Mouse (Mus musculus) layer of hippocampus, adult 8-10 months (tissue): ENCODE results near the gene Phc3. TPM values are rescaled to one million over a fixed set of nuclear protein-coding genes. Genes with fewer than 3 reads are reported as not detected.

Experiments
- DNase-seq, 2 experiments: peaks; one replicate each; pipeline ENCODE4 v3.0.0; 2022; ENCODE audit warnings: low spot score in 2 of 2
- total RNA-seq, 4 experiments: library from RNA; stranded (reverse); gene quantifications; 2 replicates each; pipeline ENCODE4 v1.2.4; 2022

Phc3 gene
- total RNA-seq: 10 to 100 TPM; 38.8 to 48.7 (median 45.4) TPM

- peak; percentile 90 to 91 for DNase-seq
Observed at GRCm38 (mm10) chr3:30969104-30969581, at the start of gene Phc3. Gene Phc3 (minus strand): TSS chr3:30969415.

GRCm38 (mm10) chr3:31017652-31018051 lies 48.4 kb upstream of the Phc3 start:
- no peak for DNase-seq

- no peak for DNase-seq
Observed at GRCm38 (mm10) chr3:31016594-31017196, 47.5 kb upstream of the Phc3 start.

- no peak for DNase-seq
Observed at GRCm38 (mm10) chr3:31015682-31016443, 46.6 kb upstream of the Phc3 start.

DNA sequence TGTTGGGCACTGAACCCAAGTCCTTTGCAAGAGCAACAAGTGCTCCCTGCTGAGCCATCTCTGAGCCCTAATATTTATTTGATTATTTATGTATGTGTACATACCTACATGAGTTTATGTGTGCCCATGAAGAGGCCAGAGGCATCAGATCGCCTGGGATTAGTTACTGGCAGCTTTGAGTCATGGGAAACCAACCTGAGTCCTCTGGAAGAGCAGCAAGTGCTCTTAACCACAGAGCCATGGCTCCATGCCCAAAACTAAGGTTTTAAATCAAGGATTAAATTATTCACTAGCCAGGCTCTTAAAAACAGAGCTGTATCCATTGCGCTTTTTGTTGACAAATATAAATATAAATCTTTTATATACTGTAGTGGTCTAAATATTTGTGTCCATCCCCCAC lies 45.2 kb upstream of the Phc3 start:
- DNase-seq: no peak

DNA sequence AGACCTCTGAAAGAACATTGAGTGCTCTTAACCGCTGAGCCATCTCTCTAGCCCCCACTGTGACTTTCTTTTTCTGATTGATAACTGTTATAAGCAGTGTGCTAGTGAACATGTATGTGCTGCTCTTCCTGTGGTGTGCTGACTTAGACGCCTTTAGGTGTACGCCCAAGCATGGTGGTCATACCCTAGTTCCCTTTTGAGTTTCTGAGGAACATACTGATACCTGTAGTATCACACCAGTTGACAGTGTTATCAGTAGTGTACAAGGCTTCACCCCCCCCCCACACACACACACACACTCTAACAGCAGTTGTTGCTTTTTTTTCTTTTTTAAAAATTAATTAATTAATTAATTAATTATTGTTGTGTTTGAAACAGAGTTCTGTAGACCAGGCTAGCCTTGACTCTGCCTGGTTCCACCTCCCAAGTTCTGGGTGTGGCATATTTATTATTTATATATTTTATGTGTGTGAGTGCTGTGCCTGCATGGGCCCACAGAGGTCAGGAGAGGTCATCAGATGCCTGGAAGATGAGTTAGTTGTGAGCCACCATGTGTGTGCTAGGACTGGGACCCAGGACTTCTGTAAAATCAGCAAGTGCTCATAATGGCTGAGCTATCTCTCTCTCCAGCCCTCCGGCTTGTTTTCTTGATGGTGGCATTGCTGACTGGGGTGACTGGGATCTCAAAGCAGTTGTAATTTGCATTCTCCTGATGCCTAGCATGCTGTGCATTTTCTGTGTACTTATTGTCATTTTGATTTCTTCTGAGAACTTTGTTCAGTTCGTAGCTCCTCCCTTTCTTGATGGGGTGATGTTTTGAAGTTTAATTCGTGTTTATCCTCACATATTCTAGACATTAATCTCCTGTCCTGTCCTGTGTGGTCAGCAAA lies 35.4 kb upstream of the Phc3 start:
- DNase-seq: no peak

GRCm38 (mm10) chr3:31001048-31001676 lies 31.9 kb upstream of the Phc3 start:
- no peak for DNase-seq

GRCm38 (mm10) chr3:31000018-31000407 lies 30.8 kb upstream of the Phc3 start:
- no peak for DNase-seq

DNA sequence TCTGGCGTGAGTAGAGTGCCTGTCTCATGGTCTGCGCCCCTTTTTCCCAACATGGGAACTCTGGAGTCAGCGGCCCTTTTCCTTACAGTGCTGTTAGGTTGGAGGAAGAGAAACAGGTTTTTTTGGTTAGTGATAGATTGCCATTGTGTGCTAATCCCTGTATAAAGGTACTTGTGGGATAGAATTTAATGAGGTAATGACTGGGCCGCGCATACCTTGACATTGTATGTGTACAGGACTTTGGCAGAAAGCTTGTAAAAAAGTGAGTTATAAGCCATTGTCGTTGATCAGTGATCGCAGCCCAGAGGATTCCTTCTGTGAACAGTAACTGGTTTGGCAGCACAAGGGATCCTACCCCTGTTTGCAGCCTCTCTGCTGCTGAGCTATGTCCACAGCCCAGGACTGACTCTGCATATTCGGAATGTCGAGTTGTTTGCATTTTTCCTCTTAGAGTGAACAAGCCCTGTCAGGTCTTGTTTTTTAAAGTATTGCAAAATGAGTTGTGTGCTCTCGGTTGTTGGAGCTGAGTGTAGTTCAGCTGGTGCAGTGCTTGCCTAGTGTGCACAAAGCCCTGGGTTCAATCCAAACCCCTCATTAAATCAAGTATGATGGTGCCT lies 30.3 kb upstream of the Phc3 start:
- no peak for DNase-seq

DNA sequence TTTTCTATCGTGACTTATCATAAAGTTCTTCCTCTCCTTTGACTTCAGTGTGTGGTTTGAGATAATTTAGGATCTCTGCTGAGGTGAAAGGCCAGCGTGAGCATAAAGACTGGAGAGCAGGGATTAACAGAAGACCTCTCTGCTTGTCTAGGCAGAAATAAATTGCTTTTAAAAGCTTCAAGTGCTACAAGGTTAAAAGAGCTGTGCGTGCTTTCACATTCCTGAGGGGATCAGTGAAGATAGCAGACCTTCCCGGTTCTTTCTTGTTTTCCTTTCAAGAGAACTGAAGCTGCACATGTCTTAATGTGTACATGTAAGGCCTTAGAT lies 27.4 kb upstream of the Phc3 start:
- DNase-seq: no peak

GRCm38 (mm10) chr3:30995899-30996687 lies 26.9 kb upstream of the Phc3 start:
- peak in 1 of 2 experiments; percentile 22 for DNase-seq

DNA sequence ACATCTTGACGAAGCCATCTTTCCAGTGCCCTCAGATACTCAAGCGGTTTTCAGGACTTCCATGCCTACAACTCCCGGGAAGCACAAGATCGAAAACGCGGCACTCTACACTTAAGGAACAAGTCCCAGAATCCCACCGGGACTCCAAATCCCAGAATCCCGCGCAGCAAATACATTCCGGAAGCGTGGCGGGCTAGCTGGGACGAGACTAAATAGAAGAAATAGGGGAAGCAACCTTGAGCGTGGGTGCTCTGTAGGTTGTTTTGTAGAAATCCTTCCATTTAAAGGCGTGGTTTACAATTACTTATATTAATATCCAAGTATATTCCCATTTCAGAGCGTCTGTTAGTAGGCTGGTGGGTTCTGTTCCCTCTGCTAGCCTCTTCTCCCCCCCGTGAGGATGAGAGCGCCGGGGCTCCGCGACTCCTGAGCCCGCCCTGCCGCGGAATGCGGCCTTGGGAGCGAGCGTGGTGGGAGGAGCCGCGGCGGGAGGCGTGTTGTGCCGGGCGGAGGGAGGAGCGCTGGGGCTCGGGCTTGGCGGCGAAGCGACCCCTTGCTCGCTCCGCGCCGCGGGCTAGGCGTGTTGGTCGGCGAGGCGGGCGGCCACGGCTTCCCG lies 26.2 kb upstream of the Phc3 start, which contains the start of gene Prkci:
Prkci (plus strand) TSS at position 465 of the 616 bp plus-strand sequence.
- peak; percentile 88 to 89 for DNase-seq

DNA sequence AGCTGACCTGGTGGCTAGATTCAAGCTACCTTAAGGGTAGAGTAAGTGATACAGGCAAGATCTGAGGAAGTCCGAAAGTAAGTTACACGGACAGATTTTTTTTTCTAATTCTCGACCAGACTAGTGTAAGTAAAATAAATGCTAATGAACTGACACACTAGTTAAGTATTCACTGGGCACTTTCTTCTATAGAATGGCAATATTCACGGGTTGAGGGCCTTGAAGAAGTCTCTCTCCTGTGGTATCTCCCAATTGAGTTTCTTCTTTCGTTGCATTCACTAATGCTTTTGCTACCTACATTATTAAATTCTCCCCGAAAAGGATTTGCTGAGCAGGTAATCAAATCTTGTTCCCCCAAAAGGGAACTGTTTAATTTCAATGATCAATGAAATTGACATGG lies 25.6 kb upstream of the Phc3 start:
- no peak for DNase-seq

DNA sequence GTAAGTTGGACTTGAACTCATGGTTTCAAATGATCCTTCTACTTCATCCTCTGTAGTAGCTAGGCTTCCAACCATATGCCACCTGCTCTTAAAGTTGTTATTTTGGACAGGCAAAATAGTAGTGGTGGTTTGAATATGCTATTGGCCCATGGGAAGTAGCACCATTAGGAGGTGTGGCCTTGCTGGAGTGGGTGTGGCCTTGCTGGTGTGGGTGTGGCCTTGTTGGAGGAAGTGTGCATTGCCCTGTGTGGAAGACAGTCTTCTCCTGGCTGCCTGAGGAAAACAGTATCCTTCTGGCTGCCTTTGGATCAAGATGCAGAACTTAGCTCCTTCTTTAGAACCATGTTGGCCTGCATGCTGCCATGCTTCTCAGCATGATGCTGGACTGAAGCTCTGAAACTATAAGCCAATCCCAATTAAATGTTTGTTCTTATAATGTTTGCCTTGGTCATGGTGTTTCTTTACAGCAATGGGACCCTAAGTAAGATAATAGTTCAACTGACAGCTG lies 23.9 kb upstream of the Phc3 start:
- DNase-seq: no peak

DNA sequence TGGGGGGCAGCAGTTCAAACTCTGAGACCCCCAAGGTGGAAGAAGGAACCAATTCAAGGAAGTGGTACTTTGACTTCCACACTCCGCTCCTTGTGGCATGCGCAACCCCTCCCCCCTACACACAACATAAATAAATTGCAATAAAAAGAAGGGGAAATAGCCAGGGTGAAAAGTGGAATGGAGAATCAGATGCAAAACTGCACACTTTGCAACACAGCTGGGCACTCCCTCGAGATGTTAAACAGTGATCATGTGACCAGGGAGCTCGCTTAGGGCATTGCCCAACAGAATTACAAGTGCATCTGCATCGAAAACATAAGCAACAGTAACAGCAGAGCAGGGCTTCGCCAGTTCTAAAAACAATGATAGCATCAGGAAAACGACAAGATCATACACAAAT lies 22.9 kb upstream of the Phc3 start:
- no peak for DNase-seq

DNA sequence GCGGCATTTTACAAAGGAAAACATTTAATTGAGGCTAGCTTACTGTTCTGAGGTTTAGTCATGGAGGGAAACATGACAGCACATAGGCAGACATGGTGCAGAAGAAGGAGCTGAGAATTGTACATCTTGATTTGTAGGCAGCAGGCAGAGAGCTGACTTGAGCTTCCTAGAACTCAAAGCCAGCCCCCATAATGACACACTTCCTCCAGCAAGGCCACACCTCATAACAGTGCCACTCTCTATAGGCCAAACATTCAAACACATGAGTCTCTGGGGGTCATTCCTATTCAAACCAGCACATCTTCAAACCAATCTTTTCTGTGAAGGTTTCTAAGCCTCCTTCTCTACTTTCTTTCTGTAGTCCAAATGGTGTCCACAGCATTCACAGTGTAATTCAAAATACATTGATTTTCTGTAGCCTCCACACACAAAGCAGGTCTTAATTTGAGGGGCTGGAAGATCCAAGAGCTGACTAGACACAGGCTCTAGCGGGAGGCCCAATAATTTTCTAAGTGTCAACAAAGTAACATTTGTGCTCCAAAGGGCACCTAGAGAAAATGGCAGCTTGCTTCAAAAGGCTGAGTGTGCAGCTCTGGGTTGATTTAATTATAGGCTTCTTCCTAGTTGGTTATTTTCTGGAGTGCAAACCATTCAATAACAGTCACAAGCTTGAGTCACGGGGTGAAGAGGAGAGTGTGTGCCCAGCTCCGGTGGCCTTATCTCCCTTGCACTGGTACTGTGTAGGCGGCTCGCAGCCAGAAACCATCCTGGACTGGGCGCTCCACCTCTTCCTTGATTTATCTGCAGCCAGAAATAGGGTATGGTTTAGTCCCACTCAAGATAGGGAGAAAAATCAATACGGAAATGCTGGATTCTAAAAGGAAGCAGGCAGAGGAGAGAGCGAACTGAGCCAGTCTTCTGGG lies 18.4 kb upstream of the Phc3 start:
- no peak for DNase-seq

- no peak for DNase-seq
Observed at GRCm38 (mm10) chr3:30982924-30983536, 13.8 kb upstream of the Phc3 start.
